Mouse (Mus musculus) megakaryocyte-erythroid progenitor cell, adult 5-6 weeks (primary cell): ENCODE data around the gene S1pr4. TPM values are rescaled to one million over a fixed set of nuclear protein-coding genes. Genes with fewer than 3 reads are reported as not detected.

Experiments
- ATAC-seq: replicated peaks from 2 replicates; pipeline ENCODE4 v1.8.0; 2016; ENCODE audit warnings: mild to moderate bottlenecking, inconsistent platforms; ENCODE audit not compliant: severe bottlenecking, poor library complexity, low FRiP score, low TSS enrichment
- total RNA-seq, 2 experiments: library from RNA; stranded (forward) in 1 of 2; stranded (reverse) in 1 of 2; fragments of 200-1000, 215-1000 nt in 1 of 2; fragments of >200 nt in 1 of 2; fragmentation: Nextera tagmentation in 1 of 2; gene quantifications; 2 replicates each; pipeline ENCODE4 v1.2.3; 2014 to 2017

The S1pr4 gene
- total RNA-seq, 2 experiments from 2014 or later = 18.9 to 22.2 TPM

- ATAC-seq = no peak
Measured at GRCm38 (mm10) chr10:81523142-81523541, 23.2 kb upstream of the S1pr4 start.

DNA sequence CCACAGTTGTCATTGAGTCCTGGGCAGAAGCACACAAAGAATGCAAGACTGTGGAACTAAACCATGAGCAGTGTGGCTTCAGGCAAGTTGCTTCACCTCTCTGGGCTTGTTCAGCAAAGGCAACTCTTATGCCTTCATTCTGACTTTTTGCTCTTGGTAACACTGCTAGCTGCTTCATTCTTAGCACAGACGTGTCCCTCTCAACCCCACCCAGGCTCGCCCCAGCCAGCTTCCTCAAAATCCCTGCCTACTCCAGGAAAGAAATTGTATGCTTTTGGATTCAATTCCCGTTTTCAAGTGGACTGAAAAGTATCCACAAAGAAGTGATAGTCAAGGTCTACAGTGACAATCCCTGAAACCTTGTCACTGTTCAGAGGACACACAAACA lies 20.0 kb upstream of the S1pr4 start:
- ATAC-seq = 0 out of 2 replicates have a peak, but pooled peaks have one; percentile 0

DNA sequence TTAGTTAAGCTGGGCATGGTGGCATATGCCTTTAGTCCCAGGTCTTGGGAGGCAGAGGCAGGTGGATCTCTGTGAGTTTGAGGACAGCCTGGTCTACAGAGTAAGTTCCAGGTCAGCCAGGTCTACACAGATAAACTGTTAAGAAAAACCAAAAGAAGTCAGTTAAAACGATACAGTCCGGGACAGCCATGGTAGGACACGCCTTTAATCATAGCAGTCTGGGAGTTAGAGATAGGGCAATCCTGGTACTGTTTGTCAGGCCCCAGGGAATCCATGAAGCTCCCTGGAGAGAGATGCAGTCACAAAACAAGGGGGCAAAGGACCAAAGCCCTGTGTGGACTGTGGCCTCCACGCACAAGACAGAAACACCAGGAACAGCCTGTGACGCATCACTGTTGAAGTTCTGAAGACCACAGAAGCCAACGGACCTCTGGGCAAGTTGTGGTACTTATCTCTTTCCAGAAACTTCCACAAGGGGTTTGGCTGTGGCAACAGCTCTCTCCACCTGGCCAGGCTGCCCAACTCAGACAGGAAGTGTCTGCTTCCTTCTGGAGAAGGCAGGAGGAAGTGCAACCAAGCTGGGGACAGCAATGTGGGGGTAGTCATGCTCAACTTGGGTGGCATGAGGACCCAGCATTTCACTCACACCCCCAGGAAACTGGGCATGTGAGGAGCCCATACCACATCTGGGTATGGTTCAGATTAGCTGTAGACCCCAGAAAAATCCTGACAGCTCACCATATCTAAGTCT lies 19.5 kb upstream of the S1pr4 start:
- peak; percentile 81 for ATAC-seq

- ATAC-seq = peak; percentile 32; the same call in 1 of the 2 replicates
Measured at GRCm38 (mm10) chr10:81518546-81518945, 18.6 kb upstream of the S1pr4 start.

GRCm38 (mm10) chr10:81517227-81517626 lies 17.3 kb upstream of the S1pr4 start:
- ATAC-seq = no peak

DNA sequence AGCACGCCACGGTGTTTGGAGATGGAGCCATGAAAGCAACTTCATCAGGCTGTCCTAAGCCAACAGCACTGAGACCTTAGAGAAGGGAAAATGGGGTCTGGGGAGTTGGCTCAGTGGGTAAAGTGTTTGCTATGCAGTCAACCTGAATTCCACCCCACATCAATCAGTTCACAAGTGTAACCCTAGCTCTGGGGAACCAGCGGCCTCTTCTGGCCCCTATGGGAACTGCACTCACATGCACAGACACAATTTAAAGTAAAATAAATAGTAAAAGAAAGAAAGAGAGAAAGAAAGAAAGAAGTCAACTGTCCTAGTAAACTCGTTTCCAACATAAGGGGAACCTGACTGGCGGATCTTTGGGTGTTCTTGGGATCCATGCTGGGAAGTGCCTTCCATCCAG lies 13.9 kb upstream of the S1pr4 start:
- no peak for ATAC-seq

- ATAC-seq = no peak
Measured at GRCm38 (mm10) chr10:81510246-81510810, 10.4 kb upstream of the S1pr4 start.

DNA sequence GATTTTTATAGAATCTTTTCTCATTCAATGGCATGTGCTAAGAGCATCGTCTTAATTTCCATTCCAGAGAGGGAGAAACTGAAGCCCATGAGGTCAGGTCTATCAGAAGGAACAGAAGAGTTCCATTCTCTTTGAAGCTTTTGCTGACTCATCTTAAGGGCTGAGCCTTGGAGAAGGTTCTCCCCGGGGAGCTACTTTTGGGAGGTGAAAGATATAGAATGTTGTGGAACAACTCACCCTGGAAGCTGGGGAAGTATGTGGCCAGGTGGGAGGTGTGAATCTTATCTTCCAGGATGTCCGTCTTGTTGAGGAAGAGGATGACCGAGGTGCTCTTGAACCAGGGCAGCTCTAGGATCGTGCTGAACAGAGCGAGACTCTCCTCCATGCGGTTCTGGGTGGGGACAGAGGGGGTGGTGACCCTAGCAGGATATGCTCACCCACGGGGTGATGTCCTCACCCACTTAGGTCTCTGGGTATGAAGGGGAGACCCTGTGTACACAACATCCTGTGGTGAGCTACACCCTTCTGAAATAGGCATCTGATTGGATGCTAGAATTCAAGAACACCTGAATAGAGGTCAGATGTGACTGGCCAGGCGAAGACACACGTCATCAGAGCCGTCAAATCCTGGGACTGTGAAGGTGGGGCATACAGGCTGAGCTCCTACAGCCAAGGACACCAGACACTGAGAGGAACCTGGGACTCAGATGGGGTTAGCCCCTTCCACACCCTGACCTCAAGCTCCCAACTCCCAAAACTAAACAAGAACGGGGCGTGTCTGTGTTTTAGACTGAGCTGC lies 8.0 kb upstream of the S1pr4 start:
- ATAC-seq = no peak

DNA sequence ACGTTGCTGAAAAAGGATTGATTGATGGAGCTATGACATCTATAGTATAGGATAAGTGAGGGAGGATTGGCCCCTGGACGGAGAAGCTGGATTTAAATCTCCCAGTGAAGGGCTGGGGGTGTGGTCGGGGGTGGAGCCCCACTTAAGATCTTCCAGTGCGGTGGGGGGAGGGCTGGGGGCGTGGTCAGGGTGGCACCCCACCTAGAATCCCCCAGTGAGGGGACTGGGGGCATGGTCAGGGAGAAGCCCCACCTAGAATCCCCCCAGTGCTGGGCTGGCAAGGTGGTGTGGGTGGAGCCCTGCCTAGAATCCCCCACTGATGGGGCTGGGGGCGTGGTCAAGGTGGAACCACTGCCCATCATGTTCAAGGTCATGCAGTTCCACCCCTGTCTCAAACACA lies 7.2 kb upstream of the S1pr4 start:
- ATAC-seq = no peak

DNA sequence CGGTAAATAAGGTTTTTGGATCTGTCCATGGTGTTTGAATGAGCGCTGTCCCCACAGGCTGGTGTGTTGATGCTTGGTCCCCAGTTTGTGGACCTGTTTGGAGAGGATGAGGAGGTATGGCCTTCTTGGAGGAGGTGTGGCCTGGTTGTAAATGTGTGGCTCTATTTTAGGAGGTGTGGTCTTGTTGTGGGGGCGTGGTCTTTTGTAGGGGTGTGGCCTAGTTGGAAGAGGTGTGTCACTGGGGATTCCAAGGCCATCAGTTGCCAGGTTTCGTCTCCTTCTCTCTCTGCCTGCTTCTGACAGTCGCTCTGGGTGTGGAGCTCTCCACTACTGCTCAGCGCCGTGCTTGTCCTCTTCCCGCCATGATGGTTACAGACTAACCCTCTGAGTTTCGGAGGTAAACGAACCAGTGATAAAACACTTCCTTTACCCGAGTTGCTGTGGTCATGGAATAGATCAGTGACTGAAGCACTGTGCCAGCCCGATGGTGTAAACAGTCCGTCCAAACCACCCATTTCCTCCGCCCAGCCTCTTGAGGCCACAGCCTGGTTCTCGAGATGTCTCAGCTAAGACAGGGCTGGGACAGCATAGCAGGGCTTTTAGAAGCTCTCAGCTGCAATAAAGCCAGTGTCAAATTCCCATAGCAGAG lies 5.2 kb upstream of the S1pr4 start:
- peak; percentile 15; the same call in 1 of the 2 replicates for ATAC-seq

DNA sequence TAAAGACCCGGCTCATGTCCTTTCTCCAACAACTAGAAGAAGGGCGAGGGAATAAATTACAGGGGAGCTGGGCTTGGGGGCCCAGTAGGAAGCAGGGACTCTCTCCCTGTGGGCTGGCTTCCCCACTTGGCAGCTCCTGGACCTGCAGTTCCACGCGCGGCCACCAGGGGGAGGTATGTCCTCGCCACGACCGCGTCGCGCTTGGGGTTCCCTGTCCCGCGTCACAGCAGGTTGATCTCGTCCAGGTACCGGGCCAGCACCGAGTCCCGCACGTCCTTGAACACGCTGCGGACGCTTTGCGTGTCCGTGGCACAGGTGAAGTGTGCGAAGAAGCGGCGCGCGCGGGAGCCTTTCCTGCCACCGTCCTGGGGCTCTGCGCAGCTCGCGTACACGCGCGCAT lies 2.7 kb upstream of the S1pr4 start:
- ATAC-seq = peak; percentile 36

DNA sequence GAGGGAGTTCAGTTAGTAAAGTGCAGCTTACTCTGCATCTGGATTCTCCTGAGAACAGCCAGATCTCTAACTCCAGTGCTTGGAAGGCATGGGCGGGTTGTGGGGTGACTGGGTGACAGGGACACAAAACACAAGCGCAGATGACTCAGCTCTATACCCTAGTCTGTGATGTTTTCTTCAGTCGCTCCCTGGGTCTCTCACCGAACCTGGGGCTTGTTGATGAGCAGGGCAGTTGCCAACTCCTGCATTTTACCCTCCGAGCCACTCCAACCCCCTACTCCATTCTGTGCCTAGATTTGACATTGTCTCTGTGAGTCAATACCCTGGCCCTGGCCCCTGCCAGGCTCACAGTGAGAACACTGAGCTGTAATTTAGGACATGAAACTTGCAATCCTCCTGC lies 1.9 kb upstream of the S1pr4 start:
- ATAC-seq = no peak

DNA sequence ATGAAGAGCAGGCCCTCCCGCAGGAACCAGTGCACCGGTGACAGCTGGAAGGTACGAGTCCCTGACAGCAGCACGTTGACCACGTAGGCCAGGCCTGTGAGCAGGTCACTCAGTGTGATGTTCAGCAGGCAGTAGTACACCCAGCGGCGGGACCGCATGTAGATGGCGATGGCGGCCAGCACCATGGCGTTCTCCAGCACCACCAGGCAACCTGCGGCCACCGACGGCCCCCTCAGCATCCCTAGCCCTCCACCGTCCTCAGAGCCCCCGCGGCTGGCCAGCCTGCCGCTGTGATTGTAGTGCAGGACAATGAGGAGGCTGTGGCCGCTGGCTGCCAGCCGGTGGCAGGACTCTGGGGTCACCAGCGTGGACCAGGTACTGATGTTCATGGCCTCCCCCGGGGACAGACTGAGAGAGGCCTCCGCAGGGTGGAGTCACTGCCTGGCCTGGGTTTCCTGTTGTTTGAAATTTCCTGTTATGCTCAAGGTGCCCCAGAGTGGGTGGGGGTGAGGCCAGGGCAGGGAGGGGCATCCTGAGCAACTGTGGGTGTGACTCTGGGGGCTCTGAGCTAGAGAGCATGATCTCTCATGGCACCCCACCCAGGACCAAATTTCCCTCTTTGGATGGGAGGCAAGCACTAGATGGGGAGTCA lies 556 bp downstream of the S1pr4 start:
- ATAC-seq = no peak

DNA sequence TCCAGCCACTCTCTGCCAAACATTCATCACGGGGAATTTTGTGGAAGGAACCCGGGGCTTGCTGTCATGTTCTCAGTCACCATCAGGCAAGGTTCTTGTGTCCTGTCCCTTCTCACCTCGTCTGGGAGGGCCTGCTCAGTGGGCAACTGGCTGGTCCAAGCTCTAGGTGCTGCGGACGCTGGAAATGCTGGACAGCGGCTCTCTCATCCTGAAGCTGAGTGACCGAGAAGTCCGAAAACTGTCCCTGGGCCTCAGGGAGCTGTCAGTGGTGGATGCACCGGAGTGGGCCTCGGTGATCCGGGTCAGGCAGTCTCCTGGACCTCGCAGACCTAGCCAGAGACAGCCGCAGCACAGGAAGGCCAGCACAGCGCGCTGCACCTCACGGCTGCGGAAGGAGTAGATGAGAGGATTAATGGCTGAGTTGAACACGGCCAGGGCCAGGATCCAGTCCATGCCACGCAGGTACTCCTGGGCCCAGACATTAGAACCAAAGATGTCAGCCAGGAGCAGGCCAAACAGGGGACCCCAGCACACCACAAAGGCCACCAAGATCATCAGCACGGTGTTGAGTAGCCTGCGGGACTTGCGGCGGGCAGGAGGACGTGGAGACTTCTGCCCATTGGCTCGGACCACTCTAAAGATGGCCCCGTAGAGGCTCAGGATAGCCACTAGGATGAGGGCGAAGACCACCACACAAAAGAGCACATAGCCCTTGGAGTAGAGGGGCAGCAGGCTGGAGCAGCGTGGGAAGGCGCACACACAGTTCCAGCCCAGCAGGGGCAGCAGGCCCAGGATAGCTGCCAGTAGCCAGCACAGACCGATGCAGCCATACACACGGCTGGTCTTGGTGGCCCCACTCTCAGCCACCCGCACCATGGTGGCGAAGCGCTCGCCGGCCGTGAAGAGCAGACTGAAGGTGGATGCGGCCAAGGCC lies 1.3 kb downstream of the S1pr4 start:
- ATAC-seq = peak; percentile 16

DNA sequence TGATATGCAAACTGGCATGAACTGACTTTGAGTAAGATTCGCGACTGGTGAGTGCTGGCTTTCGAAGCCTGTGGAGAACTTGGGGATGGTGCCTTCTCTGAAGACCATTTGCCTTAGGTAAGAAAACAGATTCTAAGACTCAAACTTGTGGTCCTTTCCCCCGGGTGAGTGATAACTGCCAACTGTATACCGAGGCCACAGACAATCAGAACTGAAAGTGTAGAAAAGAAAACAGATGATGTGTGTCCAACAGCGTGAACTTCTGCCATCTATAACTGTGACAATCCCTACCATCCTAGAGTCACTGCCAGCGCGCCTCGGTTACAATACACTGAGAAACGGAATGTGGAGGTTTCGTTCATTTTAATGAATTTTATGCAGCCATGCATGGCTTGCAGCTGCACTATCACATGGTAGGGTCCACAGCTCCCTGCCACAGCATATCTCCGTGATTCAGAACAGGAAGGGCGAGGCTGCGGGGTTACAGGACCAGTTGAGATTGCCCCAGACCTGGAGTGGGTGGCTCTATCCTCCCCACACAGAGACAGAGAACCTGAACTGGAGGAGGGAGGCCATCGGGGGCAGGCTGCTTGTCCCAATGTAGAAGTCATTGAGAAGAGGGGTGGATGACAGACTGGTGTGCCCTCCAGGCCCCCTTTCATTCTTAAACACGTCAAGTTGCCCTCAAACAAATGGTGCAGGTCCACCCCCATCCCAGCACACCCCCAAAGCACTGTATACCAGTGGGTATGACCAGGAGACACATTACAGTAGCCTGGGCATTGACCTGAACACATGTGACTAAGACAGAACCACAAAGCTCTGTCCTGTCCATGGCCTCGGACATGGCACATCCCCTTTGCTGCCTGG lies 2.3 kb downstream of the S1pr4 start:
- ATAC-seq = peak; percentile 43

DNA sequence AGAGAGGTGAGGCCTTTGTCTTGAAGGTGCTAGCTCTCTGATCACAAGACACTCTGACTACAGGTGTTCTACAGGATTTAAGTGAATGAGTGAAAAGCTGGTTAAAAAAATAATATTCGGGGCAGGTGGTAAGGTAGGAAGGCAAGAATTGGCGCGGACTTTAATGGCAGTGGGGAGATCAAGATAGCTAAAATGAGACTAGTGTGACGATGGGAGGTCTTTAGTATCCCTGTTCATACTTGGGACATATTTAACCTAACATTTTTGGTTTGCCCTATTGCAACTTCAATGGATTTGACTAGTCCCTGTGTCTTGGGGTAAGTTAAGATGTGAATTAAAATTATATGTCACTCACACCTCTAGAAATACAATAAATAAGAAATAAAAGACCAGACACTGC lies 3.0 kb downstream of the S1pr4 start:
- no peak for ATAC-seq

- ATAC-seq = peak; percentile 76
Measured at GRCm38 (mm10) chr10:81496264-81496901, 3.5 kb downstream of the S1pr4 start, which contains the start of gene Ncln. TSS of gene Ncln (minus strand) at chr10:81496392.
